Mouse (Mus musculus) CD4-positive, CD25-positive, alpha-beta regulatory T cell, adult 9 weeks (primary cell): ENCODE results near the gene Olfr1223. TPM values are rescaled to one million over a fixed set of nuclear protein-coding genes. Genes with fewer than 3 reads are reported as not detected.

Experiments
- polyA plus RNA-seq: library from polyadenylated mRNA; unstranded; fragments of 100-300 nt; shearing (Covaris generic); gene quantifications from one replicate; pipeline ENCODE4 v1.2.1, GENCODE M21; 2017

The Olfr1223 gene
- polyA plus RNA-seq: not detected

DNA sequence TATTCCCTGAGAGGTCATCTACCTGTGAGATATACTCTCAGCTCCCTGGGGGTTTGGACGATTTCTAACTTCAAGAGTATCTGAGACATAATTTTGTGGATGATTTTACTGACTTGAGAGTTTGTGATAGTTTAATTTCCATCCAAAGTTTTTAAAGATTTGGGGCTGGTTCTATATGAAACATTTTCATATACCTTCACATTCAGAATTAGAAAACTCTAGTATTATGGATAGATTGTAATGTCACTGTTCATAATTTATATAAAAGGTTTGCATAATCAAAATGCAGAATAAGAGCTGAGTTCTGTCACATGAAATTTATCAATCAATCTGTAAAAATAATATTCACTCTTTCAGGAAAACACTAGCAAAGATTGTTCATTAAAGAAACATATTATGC lies at the start of gene Olfr1223:
Gene Olfr1223 (minus strand): TSS at position 101 of the 400 bp plus-strand sequence.

GRCm38 (mm10) chr2:89199948-89200347 lies 48.6 kb upstream of the Olfr1223 start, which contains the start of gene Olfr1226:
Gene Olfr1226 (minus strand): TSS chr2:89200048.

GRCm38 (mm10) chr2:89174569-89174968 lies 23.2 kb upstream of the Olfr1223 start, which contains the start of gene Olfr1225:
Gene Olfr1225 (minus strand): TSS chr2:89174669.

DNA sequence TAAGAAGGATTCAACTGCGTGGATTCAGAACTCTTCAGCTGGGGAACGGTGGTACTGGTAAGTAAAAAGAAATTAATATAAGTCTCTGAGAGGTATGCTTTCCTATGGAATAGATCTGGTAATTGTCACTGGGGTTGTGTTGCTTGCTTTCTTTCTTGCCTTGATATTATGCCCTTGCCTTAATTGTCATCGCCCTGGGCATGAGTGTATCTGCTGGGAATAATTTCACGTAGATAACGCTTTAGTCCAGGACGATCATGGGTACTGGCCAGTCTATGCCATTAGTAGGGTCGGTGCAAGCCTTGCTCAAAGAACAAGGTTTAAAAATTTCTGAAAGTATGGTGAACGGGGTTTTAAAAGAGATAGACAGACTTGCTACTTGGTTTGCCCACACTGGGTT lies 12.6 kb upstream of the Olfr1223 start, which contains the start of gene Olfr1224-ps1:
Gene Olfr1224-ps1 (minus strand): TSS at position 101 of the 400 bp plus-strand sequence.

GRCm38 (mm10) chr2:89132954-89133353 lies 18.4 kb downstream of the Olfr1223 start, which contains the start of gene Olfr1222:
Gene Olfr1222 (minus strand): TSS chr2:89133054.

GRCm38 (mm10) chr2:89117183-89117582 lies 34.2 kb downstream of the Olfr1223 start, which contains the start of gene Olfr1221:
Gene Olfr1221 (minus strand): TSS chr2:89117283.

GRCm38 (mm10) chr2:89106735-89107134 lies 44.6 kb downstream of the Olfr1223 start, which contains the start of gene Olfr1220:
Gene Olfr1220 (minus strand): TSS chr2:89106835.

Other genes starting within 250 kb of the Olfr1223 start
- not detected for gene Olfr1208, start 249.2 kb downstream of the Olfr1223 start, polyA plus RNA-seq
- gene Olfr1209, start 236.4 kb downstream of the Olfr1223 start, polyA plus RNA-seq: not detected
- not detected for gene Olfr1211, start 213.4 kb downstream of the Olfr1223 start, polyA plus RNA-seq
- not detected for gene Olfr1212, start 197.6 kb downstream of the Olfr1223 start, polyA plus RNA-seq
- gene Gm13762, start 171.3 kb downstream of the Olfr1223 start, polyA plus RNA-seq: not detected
- not detected for gene Olfr1214, start 158.9 kb downstream of the Olfr1223 start, polyA plus RNA-seq
- not detected for gene Olfr1215, start 144.6 kb downstream of the Olfr1223 start, polyA plus RNA-seq
- gene Olfr1216, start 133.2 kb downstream of the Olfr1223 start, polyA plus RNA-seq: not detected
- gene Olfr1217, start 119.5 kb downstream of the Olfr1223 start, polyA plus RNA-seq: 0.06 TPM
- not detected for gene Olfr1218, start 90.4 kb downstream of the Olfr1223 start, polyA plus RNA-seq
- gene Olfr1219, start 68.0 kb downstream of the Olfr1223 start, polyA plus RNA-seq: not detected
- not detected for gene Olfr1220, start 44.7 kb downstream of the Olfr1223 start, polyA plus RNA-seq
- gene Olfr1221, start 34.3 kb downstream of the Olfr1223 start, polyA plus RNA-seq: not detected
- gene Olfr1222, start 18.5 kb downstream of the Olfr1223 start, polyA plus RNA-seq: not detected
- gene Olfr1224-ps1, start 12.5 kb upstream of the Olfr1223 start, polyA plus RNA-seq: not detected
- not detected for gene Olfr1225, start 23.1 kb upstream of the Olfr1223 start, polyA plus RNA-seq
- not detected for gene Olfr1226, start 48.5 kb upstream of the Olfr1223 start, polyA plus RNA-seq
- gene Olfr1228, start 102.5 kb upstream of the Olfr1223 start, polyA plus RNA-seq: not detected
- not detected for gene Olfr1229, start 136.5 kb upstream of the Olfr1223 start, polyA plus RNA-seq
- gene Olfr1230, start 145.7 kb upstream of the Olfr1223 start, polyA plus RNA-seq: not detected
- not detected for gene Olfr1231, start 155.5 kb upstream of the Olfr1223 start, polyA plus RNA-seq
- gene Olfr1232, start 178.1 kb upstream of the Olfr1223 start, polyA plus RNA-seq: not detected
- not detected for gene Olfr1233, start 190.8 kb upstream of the Olfr1223 start, polyA plus RNA-seq
- gene Olfr1234, start 213.3 kb upstream of the Olfr1223 start, polyA plus RNA-seq: not detected